Mouse (Mus musculus) lung, postnatal 4 days (tissue): ENCODE measurements around the gene Apex1.
A peak's percentile ranks its signal among the peaks of the same experiment; 100 is the strongest.
"Not testable (repeated sequence)": the region's sequence is repeated elsewhere in the genome, so short reads cannot be mapped to it uniquely, and the experiment has no call there.

ENCODE experiments used
- DNase-seq, 2 experiments: peaks; one replicate each; pipeline ENCODE4 v3.0.0; 2021

Apex1 gene

GRCm38 (mm10) chr14:50927366-50927765 is 2.6 kb downstream of the Apex1 start:
- DNase-seq = no peak

- peak in 1 of 2 experiments; percentile 18 for DNase-seq
Observed at GRCm38 (mm10) chr14:50929951-50930350, 5.2 kb downstream of the Apex1 start.

GRCm38 (mm10) chr14:50930377-50930753 is 5.6 kb downstream of the Apex1 start:
- DNase-seq = peak in 1 of 2 experiments; percentile 71

- DNase-seq = peak; percentile 99 to 100
Observed at GRCm38 (mm10) chr14:50930754-50931492, 6.2 kb downstream of the Apex1 start, which contains the start of the genes Pip4p1 and Pnp. Gene Pip4p1 (minus strand): TSS chr14:50930856. Gene Pnp (plus strand): TSS chr14:50931082.

- DNase-seq = no peak
Observed at GRCm38 (mm10) chr14:50931493-50932020, 6.8 kb downstream of the Apex1 start.

- DNase-seq = no peak
Observed at GRCm38 (mm10) chr14:50936649-50937048, 11.9 kb downstream of the Apex1 start.

GRCm38 (mm10) chr14:50938119-50938908 is 13.5 kb downstream of the Apex1 start:
- no peak for DNase-seq

GRCm38 (mm10) chr14:50938940-50939339 is 14.2 kb downstream of the Apex1 start:
- no peak for DNase-seq

GRCm38 (mm10) chr14:50943932-50944667 is 19.3 kb downstream of the Apex1 start, which contains the start of gene Gm49342:
Gene Gm49342 (plus strand): TSS chr14:50944517.
- peak; percentile 96 to 97 for DNase-seq

GRCm38 (mm10) chr14:50944668-50945033 is 19.9 kb downstream of the Apex1 start:
- not testable (repeated sequence) for DNase-seq

- DNase-seq = not testable (repeated sequence)
Observed at GRCm38 (mm10) chr14:50945081-50945480, 20.3 kb downstream of the Apex1 start.

- not testable (repeated sequence) for DNase-seq
Observed at GRCm38 (mm10) chr14:50945526-50945925, 20.8 kb downstream of the Apex1 start.

- no peak for DNase-seq
Observed at GRCm38 (mm10) chr14:50955487-50955886, 30.7 kb downstream of the Apex1 start.

GRCm38 (mm10) chr14:50955942-50956508 is 31.3 kb downstream of the Apex1 start, which contains the start of gene Pnp2:
Gene Pnp2 (plus strand): TSS chr14:50955992.
- DNase-seq = peak; percentile 75 to 77

GRCm38 (mm10) chr14:50956724-50957123 is 32.0 kb downstream of the Apex1 start:
- DNase-seq = not testable (repeated sequence)

- DNase-seq = not testable (repeated sequence)
Observed at GRCm38 (mm10) chr14:50957146-50957545, 32.4 kb downstream of the Apex1 start.

GRCm38 (mm10) chr14:50958289-50958995 is 33.7 kb downstream of the Apex1 start:
- DNase-seq = not testable (repeated sequence)

- no peak for DNase-seq
Observed at GRCm38 (mm10) chr14:50968216-50968980, 43.6 kb downstream of the Apex1 start.

GRCm38 (mm10) chr14:50969041-50969440 is 44.3 kb downstream of the Apex1 start:
- DNase-seq = no peak
